Mouse (Mus musculus): ENCODE results near the gene Tst. TPM values are rescaled to one million over a fixed set of nuclear protein-coding genes. Genes with fewer than 3 reads are reported as not detected.
A peak's percentile ranks its signal among the peaks of the same experiment; 100 is the strongest.

Gene Tst
- polyA plus RNA-seq, 1 experiment from 2014 or later = 7.0 TPM

GRCm38 (mm10) chr15:78437237-78438017, 31.7 kb upstream of the Tst start:
- 88% methylated on average over 22 of the region's 23 CpGs for WGBS (ENCODE audit: missing documents)
- Histone ChIP-seq H3K4me3 (ENCODE audit: inconsistent target) (no peak overlapping the region), H3K27ac (no peak overlapping the region)

GRCm38 (mm10) chr15:78436380-78437192, 30.9 kb upstream of the Tst start:
- Histone ChIP-seq H3K4me3 (ENCODE audit: inconsistent target) (no peak overlapping the region), H3K27ac (no peak overlapping the region), H3K79me2 (ENCODE audit: inconsistent target) (no peaks in the 10 kb centered on the region), H3K36me3 (ENCODE audit: inconsistent target) (no peaks in the 10 kb centered on the region)
- 82% methylated on average over 32 of the region's 32 CpGs for WGBS (ENCODE audit: missing documents)

More at GRCm38 (mm10) chr15:78437237-78438017, 31.7 kb upstream of the Tst start:
- Histone ChIP-seq H3K36me3 (ENCODE audit: inconsistent target) (no peaks in the 10 kb centered on the region), H3K79me2 (ENCODE audit: inconsistent target) (no peaks in the 10 kb centered on the region)

- Histone ChIP-seq H3K36me3 (ENCODE audit: inconsistent target) (no peaks in the 10 kb centered on the region), H3K4me3 (ENCODE audit: inconsistent target) (no peak overlapping the region), H3K79me2 (ENCODE audit: inconsistent target) (no peaks in the 10 kb centered on the region), H3K27ac (no peak overlapping the region)
- 97% methylated on average over 9 of the region's 11 CpGs for WGBS (ENCODE audit: missing documents)
Measured at GRCm38 (mm10) chr15:78435681-78436080, 30.0 kb upstream of the Tst start.

- H3K27ac ChIP-seq = no peak overlapping the region
- no peaks in the 10 kb centered on the region for H3K79me2 ChIP-seq (ENCODE audit: inconsistent target)
- H3K36me3 ChIP-seq (ENCODE audit: inconsistent target) = no peaks in the 10 kb centered on the region
- WGBS (ENCODE audit: missing documents) = 46% methylated on average over 6 of the region's 6 CpGs
- no peak overlapping the region for H3K4me3 ChIP-seq (ENCODE audit: inconsistent target)
Measured at GRCm38 (mm10) chr15:78434896-78435520, 29.3 kb upstream of the Tst start.

- Histone ChIP-seq H3K79me2 (ENCODE audit: inconsistent target) (no peaks in the 10 kb centered on the region), H3K36me3 (ENCODE audit: inconsistent target) (no peaks in the 10 kb centered on the region), H3K27ac (no peak overlapping the region), H3K4me3 (ENCODE audit: inconsistent target) (no peak overlapping the region)
- WGBS (ENCODE audit: missing documents) = 94% methylated on average over 7 of the region's 7 CpGs
Measured at GRCm38 (mm10) chr15:78431541-78432121, 25.9 kb upstream of the Tst start.

GRCm38 (mm10) chr15:78430874-78431273, 25.2 kb upstream of the Tst start:
- H3K4me3 ChIP-seq (ENCODE audit: inconsistent target) = no peak overlapping the region
- no peak overlapping the region for H3K27ac ChIP-seq
- no peaks in the 10 kb centered on the region for H3K79me2 ChIP-seq (ENCODE audit: inconsistent target)
- no peaks in the 10 kb centered on the region for H3K36me3 ChIP-seq (ENCODE audit: inconsistent target)
- 96% methylated on average over 10 of the region's 10 CpGs for WGBS (ENCODE audit: missing documents)

GRCm38 (mm10) chr15:78429871-78430622, 24.3 kb upstream of the Tst start:
- Histone ChIP-seq H3K4me3 (ENCODE audit: inconsistent target) (no peak overlapping the region), H3K36me3 (ENCODE audit: inconsistent target) (no peaks in the 10 kb centered on the region), H3K27ac (no peak overlapping the region), H3K79me2 (ENCODE audit: inconsistent target) (no peaks in the 10 kb centered on the region)
- 78% methylated on average over 13 of the region's 13 CpGs for WGBS (ENCODE audit: missing documents)

GRCm38 (mm10) chr15:78429139-78429459, 23.4 kb upstream of the Tst start:
- no peaks in the 10 kb centered on the region for H3K36me3 ChIP-seq (ENCODE audit: inconsistent target)
- WGBS (ENCODE audit: missing documents) = 44% methylated on average over 3 of the region's 3 CpGs
- H3K4me3 ChIP-seq (ENCODE audit: inconsistent target) = peak overlapping the region; percentile 23; the same call in 1 of the 2 replicates
- H3K27ac ChIP-seq = no peak overlapping the region
- H3K79me2 ChIP-seq (ENCODE audit: inconsistent target) = no peaks in the 10 kb centered on the region

GRCm38 (mm10) chr15:78428391-78429138, 22.9 kb upstream of the Tst start, which contains the start of gene Kctd17:
TSS of gene Kctd17 (plus strand) at chr15:78428564.
- Histone ChIP-seq H3K79me2 (ENCODE audit: inconsistent target) (no peaks in the 10 kb centered on the region), H3K4me3 (ENCODE audit: inconsistent target) (peak within 1 kb of the TSS; percentile 23; the same call in 1 of the 2 replicates), H3K27ac (no peak within 1 kb of the TSS), H3K36me3 (ENCODE audit: inconsistent target) (no peaks in the 10 kb centered on the region)
- 6% methylated on average over 47 of the region's 52 CpGs for WGBS (ENCODE audit: missing documents)

GRCm38 (mm10) chr15:78425230-78425629, 19.5 kb upstream of the Tst start:
- no peak overlapping the region for H3K27ac ChIP-seq
- no peaks in the 10 kb centered on the region for H3K36me3 ChIP-seq (ENCODE audit: inconsistent target)
- H3K79me2 ChIP-seq (ENCODE audit: inconsistent target) = no peaks in the 10 kb centered on the region
- no peak overlapping the region for H3K4me3 ChIP-seq (ENCODE audit: inconsistent target)
- 89% methylated on average over 3 of the region's 4 CpGs for WGBS (ENCODE audit: missing documents)

- no peak overlapping the region for H3K27ac ChIP-seq
- WGBS (ENCODE audit: missing documents) = 43% methylated on average over 11 of the region's 11 CpGs
Measured at GRCm38 (mm10) chr15:78424507-78424906, 18.8 kb upstream of the Tst start.

GRCm38 (mm10) chr15:78422046-78422956, 16.6 kb upstream of the Tst start:
- H3K36me3 ChIP-seq (ENCODE audit: inconsistent target) = no peaks in the 10 kb centered on the region
- no peak overlapping the region for H3K27ac ChIP-seq
- H3K79me2 ChIP-seq (ENCODE audit: inconsistent target) = no peaks in the 10 kb centered on the region
- WGBS (ENCODE audit: missing documents) = 23% methylated on average over 15 of the region's 16 CpGs
- H3K4me3 ChIP-seq (ENCODE audit: inconsistent target) = no peak overlapping the region

More at GRCm38 (mm10) chr15:78424507-78424906, 18.8 kb upstream of the Tst start:
- no peaks in the 10 kb centered on the region for H3K79me2 ChIP-seq (ENCODE audit: inconsistent target)
- no peaks in the 10 kb centered on the region for H3K36me3 ChIP-seq (ENCODE audit: inconsistent target)
- no peak overlapping the region for H3K4me3 ChIP-seq (ENCODE audit: inconsistent target)

Measured in macrophage (primary cell).